In the genomic region with DNA sequence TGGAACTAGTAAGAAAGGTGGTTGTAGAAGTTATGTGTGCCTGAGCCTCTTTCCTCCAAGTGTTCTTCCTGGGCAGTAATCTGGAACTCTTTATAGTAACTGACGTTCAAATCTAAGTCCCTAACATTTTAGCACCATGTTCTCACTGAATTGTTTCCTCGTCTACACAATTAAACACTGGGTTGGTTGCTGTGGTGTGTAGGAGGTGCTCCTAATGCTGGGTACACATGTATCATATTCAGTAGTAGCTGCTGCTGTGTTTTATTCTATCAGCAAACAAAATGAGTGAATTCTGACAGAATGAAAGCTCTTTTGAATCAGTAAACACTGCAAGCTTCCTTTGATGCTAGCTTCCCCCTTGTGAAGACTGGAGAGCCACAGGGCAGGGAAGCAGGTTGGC, we compare ENCODE assay signal across 29 mouse cellular contexts.
DNase-seq lines count a peak whose midpoint lies in the region; ATAC-seq and TF ChIP-seq lines count a peak whose summit lies in the region.
"Had no signal": no experiment of that assay in that cellular context is flagged by ENCODE, and none has a peak within 500 bp of the region (broad histone marks: within the 10 kb centered on the region; RNA-seq: fewer than 3 reads in every experiment).

No protein-coding gene starts in this region.

- H3K27ac ChIP-seq in midbrain, embryonic 14.5 days (replicated peaks; ENCODE audit: low read depth, low read length), result no peak overlapping the region
- no peak overlapping the region for H3K27ac ChIP-seq in midbrain, embryonic 10.5 days (replicated peaks)
- 0 out of 2 replicates have a peak overlapping the region, but pooled peaks have one; percentile 18 for H3K27ac ChIP-seq in midbrain, postnatal 0 days (ENCODE audit: low read depth, low read length)
- H3K27ac ChIP-seq: embryonic facial prominence, embryonic 10.5 days; embryonic facial prominence, embryonic 13.5 days; forebrain, embryonic 12.5 days; heart, adult 2 months; heart, embryonic 10.5 days; heart, embryonic 13.5 days; hindbrain, embryonic 12.5 days; hindbrain, embryonic 15.5 days had no signal

- no peak for DNase-seq in frontal cortex, postnatal 10 days (ENCODE audit: low spot score in 2 of 2)
- DNase-seq in layer of hippocampus, adult 9-11 months, result peak; percentile 51
- DNase-seq in layer of hippocampus, adult 9-10 months (ENCODE audit: low spot score), result no peak
- DNase-seq in midbrain, embryonic 14.5 days, result peak; percentile 10
- DNase-seq in midbrain, embryonic 10.5 days (ENCODE audit: low spot score), result no peak
- DNase-seq in midbrain, postnatal 0 days (ENCODE audit: low spot score), result no peak
- DNase-seq: adrenal gland, adult 2 months; adrenal gland, postnatal 14 days; B cell, adult 2 months; cerebellum, adult 11-12 months; cerebellum, adult 8-10 months; cerebellum, postnatal 10 days; cerebellum, postnatal 36 days; embryo, embryonic 11 days; forebrain, postnatal 0 days; gastrocnemius, postnatal 10 days; gastrocnemius, postnatal 36 days; heart, adult 2 months; heart, postnatal 14 days; heart, postnatal 4 days had no signal

- no peak for TF ChIP-seq CTCF in midbrain, postnatal 0 days (IDR thresholded peaks at IDR 0.05)

- H3K4me2 ChIP-seq in midbrain, embryonic 14.5 days (ENCODE audit: low read length), result no peak overlapping the region
- H3K4me2 ChIP-seq in midbrain, postnatal 0 days (ENCODE audit: low read depth, low read length, poor library complexity, severe bottlenecking), result no peak overlapping the region
- H3K4me2 ChIP-seq: embryonic facial prominence, embryonic 13.5 days; forebrain, embryonic 12.5 days; heart, embryonic 13.5 days; hindbrain, embryonic 12.5 days; hindbrain, embryonic 15.5 days had no signal

- H3K9ac ChIP-seq in midbrain, embryonic 14.5 days (replicated peaks; ENCODE audit: low read length), result no peak overlapping the region
- no peak overlapping the region for H3K9ac ChIP-seq in midbrain, postnatal 0 days (replicated peaks; ENCODE audit: low read length, poor library complexity, severe bottlenecking)
- H3K9ac ChIP-seq: embryonic facial prominence, embryonic 13.5 days; forebrain, embryonic 12.5 days; forebrain, postnatal 0 days; heart, embryonic 13.5 days; hindbrain, embryonic 12.5 days; hindbrain, embryonic 15.5 days had no signal

- 62% methylated on average over 2 of the region's 2 CpGs for WGBS in midbrain, embryonic 14.5 days
- 62% methylated on average over 2 of the region's 2 CpGs for WGBS in midbrain, embryonic 10.5 days
- 46% methylated on average over 2 of the region's 2 CpGs for WGBS in midbrain, postnatal 0 days

- H3K9me3 ChIP-seq in midbrain, embryonic 14.5 days (ENCODE audit: control insufficient read depth, low read length), result no peaks in the 10 kb centered on the region
- no peaks in the 10 kb centered on the region for H3K9me3 ChIP-seq in midbrain, embryonic 10.5 days (replicated peaks)
- no peaks in the 10 kb centered on the region for H3K9me3 ChIP-seq in midbrain, postnatal 0 days (ENCODE audit: low read length)
- H3K9me3 ChIP-seq: embryonic facial prominence, embryonic 10.5 days; embryonic facial prominence, embryonic 13.5 days; forebrain, embryonic 12.5 days; heart, embryonic 10.5 days; heart, embryonic 13.5 days; hindbrain, embryonic 12.5 days; hindbrain, embryonic 15.5 days had no signal

- no peaks in the 10 kb centered on the region for H3K36me3 ChIP-seq in midbrain, embryonic 14.5 days (ENCODE audit: control insufficient read depth, insufficient read depth, low read length)
- no peaks in the 10 kb centered on the region for H3K36me3 ChIP-seq in midbrain, embryonic 10.5 days
- no peaks in the 10 kb centered on the region for H3K36me3 ChIP-seq in midbrain, postnatal 0 days (ENCODE audit: insufficient read depth, low read length)
- H3K36me3 ChIP-seq: embryonic facial prominence, embryonic 10.5 days; embryonic facial prominence, embryonic 13.5 days; forebrain, embryonic 12.5 days; heart, embryonic 10.5 days; heart, embryonic 13.5 days; hindbrain, embryonic 12.5 days; hindbrain, embryonic 15.5 days had no signal

- H3K4me1 ChIP-seq in midbrain, embryonic 14.5 days (ENCODE audit: control insufficient read depth, insufficient read depth, low read length), result no peaks in the 10 kb centered on the region
- H3K4me1 ChIP-seq in midbrain, embryonic 10.5 days, result no peaks in the 10 kb centered on the region
- H3K4me1 ChIP-seq in midbrain, postnatal 0 days (ENCODE audit: insufficient read depth, low read length), result peaks cover 5% of the 10 kb centered on the region; the same call in 1 of the 2 replicates
- H3K4me1 ChIP-seq: embryonic facial prominence, embryonic 10.5 days; embryonic facial prominence, embryonic 13.5 days; forebrain, embryonic 12.5 days; heart, embryonic 10.5 days; heart, embryonic 13.5 days; hindbrain, embryonic 15.5 days had no signal

- peak; percentile 23; the same call in 1 of the 2 replicates for ATAC-seq in frontal cortex, adult (ENCODE audit: low TSS enrichment)
- no peak for ATAC-seq in midbrain, embryonic 14.5 days (ENCODE audit: low FRiP score, low TSS enrichment)
- ATAC-seq in midbrain, postnatal 0 days (ENCODE audit: low FRiP score), result no peak
- ATAC-seq: forebrain, postnatal 0 days had no signal

- H3K4me3 ChIP-seq in midbrain, embryonic 14.5 days (replicated peaks; ENCODE audit: low read depth, low read length), result no peak overlapping the region
- no peak overlapping the region for H3K4me3 ChIP-seq in midbrain, embryonic 10.5 days
- no peak overlapping the region for H3K4me3 ChIP-seq in midbrain, postnatal 0 days (ENCODE audit: low read depth, low read length)
- H3K4me3 ChIP-seq: embryonic facial prominence, embryonic 10.5 days; embryonic facial prominence, embryonic 13.5 days; erythroblast, embryonic 14.5 days; forebrain, embryonic 12.5 days; heart, adult 2 months; heart, embryonic 10.5 days; heart, embryonic 13.5 days; hindbrain, embryonic 12.5 days; hindbrain, embryonic 15.5 days had no signal

- no peaks in the 10 kb centered on the region for H3K27me3 ChIP-seq in midbrain, embryonic 14.5 days (ENCODE audit: control insufficient read depth, insufficient read depth, low read length)
- H3K27me3 ChIP-seq in midbrain, embryonic 10.5 days (ENCODE audit: low read depth, poor library complexity, severe bottlenecking), result no peaks in the 10 kb centered on the region
- no peaks in the 10 kb centered on the region for H3K27me3 ChIP-seq in midbrain, postnatal 0 days (ENCODE audit: insufficient read depth, low read length)
- H3K27me3 ChIP-seq: embryonic facial prominence, embryonic 13.5 days; forebrain, embryonic 12.5 days; heart, embryonic 13.5 days; hindbrain, embryonic 12.5 days; hindbrain, embryonic 15.5 days had no signal

Comparison
In these comparisons a context has a peak if more than half of its experiments do, and no peak if none do; other contexts are left out.
1. DNase-seq: peak in layer of hippocampus, adult 9-11 months (single experiment) and midbrain, embryonic 14.5 days (single experiment); none in frontal cortex, postnatal 10 days (0 of 2), layer of hippocampus, adult 9-10 months (single experiment), midbrain, embryonic 10.5 days (single experiment) and midbrain, postnatal 0 days (single experiment).